ENCODE assay signal across 15 mouse cellular contexts in the genomic region with DNA sequence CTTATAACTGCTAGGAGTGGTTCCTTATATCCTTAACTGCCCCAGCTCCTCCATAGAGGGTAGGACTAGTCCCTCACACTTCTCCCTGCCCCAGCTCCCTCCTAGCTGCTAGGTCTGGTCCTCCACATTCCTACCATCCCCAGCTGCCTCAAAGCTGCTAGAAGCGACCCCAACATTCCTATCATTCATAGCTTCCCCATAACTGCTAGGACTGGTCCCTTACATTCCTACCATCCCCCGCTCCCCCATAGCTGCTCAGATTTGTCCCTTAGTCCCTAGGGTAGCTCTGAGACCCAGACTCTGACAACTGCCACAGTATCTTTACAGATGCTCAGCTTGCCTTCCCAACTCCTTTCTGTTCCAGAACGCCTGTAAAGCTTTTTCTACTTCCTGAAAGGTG.
"Had no signal": no experiment of that assay in that cellular context is flagged by ENCODE, and none has a peak within 500 bp of the region (broad histone marks: within the 10 kb centered on the region; RNA-seq: fewer than 3 reads in every experiment).

No protein-coding gene starts in this region.

- H3K4me3 ChIP-seq: intestine, embryonic 15.5 days; limb, embryonic 12.5 days; midbrain, embryonic 13.5 days; myocyte; neural tube, embryonic 15.5 days had no signal

- H3K36me3 ChIP-seq: intestine, embryonic 15.5 days; limb, embryonic 12.5 days; midbrain, embryonic 13.5 days; neural tube, embryonic 15.5 days had no signal

- H3K27ac ChIP-seq: intestine, embryonic 15.5 days; limb, embryonic 12.5 days; liver, embryonic 14.5 days; midbrain, embryonic 13.5 days; neural tube, embryonic 15.5 days; stomach, postnatal 0 days had no signal

- ATAC-seq: intestine, embryonic 15.5 days; midbrain, embryonic 13.5 days had no signal

- H3K27me3 ChIP-seq: intestine, embryonic 15.5 days; limb, embryonic 12.5 days; midbrain, embryonic 13.5 days; neural tube, embryonic 15.5 days had no signal

- H3K9me3 ChIP-seq: intestine, embryonic 15.5 days; limb, embryonic 12.5 days; midbrain, embryonic 13.5 days; neural tube, embryonic 15.5 days had no signal

- H3K9ac ChIP-seq: intestine, embryonic 15.5 days; limb, embryonic 12.5 days; liver, embryonic 14.5 days; midbrain, embryonic 13.5 days; neural tube, embryonic 15.5 days had no signal

- H3K4me2 ChIP-seq: intestine, embryonic 15.5 days; limb, embryonic 12.5 days; midbrain, embryonic 13.5 days; neural tube, embryonic 15.5 days had no signal

- H3K4me1 ChIP-seq: intestine, embryonic 15.5 days; midbrain, embryonic 13.5 days; neural tube, embryonic 15.5 days had no signal

- DNase-seq: kidney, adult 8-10 months; layer of hippocampus, adult 9-11 months; layer of hippocampus, postnatal 36 days; lung, adult 18-20 months; lung, postnatal 10 days; right cerebral cortex, adult 18-20 months; right cerebral cortex, postnatal 25 days; thymus, postnatal 4 days had no signal
